Mouse (Mus musculus) Muller cell, postnatal 12 days (primary cell): Measurements from ENCODE around the gene Ppib.

Experiments
- DNase-seq: peaks from one replicate; pipeline ENCODE4 v3.0.0-alpha.2; 2015; ENCODE audit errors: inconsistent ontology term

Gene Ppib

GRCm38 (mm10) chr9:66059583-66060307 is at the start of gene Ppib:
Ppib (plus strand) TSS chr9:66060222.
- DNase-seq: peak; percentile 99

GRCm38 (mm10) chr9:66020601-66021000 is 39.4 kb upstream of the Ppib start:
- DNase-seq: no peak

- no peak for DNase-seq
These were observed 21.9 kb upstream of the Ppib start for GRCm38 (mm10) chr9:66038082-66038481.

- no peak for DNase-seq
These were observed 21.4 kb upstream of the Ppib start for GRCm38 (mm10) chr9:66038581-66038980.

GRCm38 (mm10) chr9:66039290-66039689 is 20.7 kb upstream of the Ppib start:
- DNase-seq: no peak

- DNase-seq: no peak
These were observed 19.2 kb upstream of the Ppib start for GRCm38 (mm10) chr9:66040801-66041200.

GRCm38 (mm10) chr9:66042331-66042730 is 17.7 kb upstream of the Ppib start:
- no peak for DNase-seq

GRCm38 (mm10) chr9:66043241-66043640 is 16.8 kb upstream of the Ppib start:
- no peak for DNase-seq

GRCm38 (mm10) chr9:66049931-66050601 is 10.0 kb upstream of the Ppib start:
- no peak for DNase-seq

GRCm38 (mm10) chr9:66051493-66051892 is 8.5 kb upstream of the Ppib start:
- DNase-seq: no peak

GRCm38 (mm10) chr9:66052731-66053130 is 7.3 kb upstream of the Ppib start:
- no peak for DNase-seq

GRCm38 (mm10) chr9:66053620-66054019 is 6.4 kb upstream of the Ppib start:
- DNase-seq: no peak

- DNase-seq: no peak
These were observed 256 bp downstream of the Ppib start for GRCm38 (mm10) chr9:66060308-66060647.

- DNase-seq: no peak
These were observed 964 bp downstream of the Ppib start for GRCm38 (mm10) chr9:66060986-66061385.

- DNase-seq: no peak
These were observed 1.6 kb downstream of the Ppib start for GRCm38 (mm10) chr9:66061656-66062055.

- no peak for DNase-seq
These were observed 3.4 kb downstream of the Ppib start for GRCm38 (mm10) chr9:66063446-66063845.

- no peak for DNase-seq
These were observed 4.3 kb downstream of the Ppib start for GRCm38 (mm10) chr9:66064316-66064715.

GRCm38 (mm10) chr9:66066791-66067190 is 6.8 kb downstream of the Ppib start:
- DNase-seq: no peak

- peak; percentile 37 for DNase-seq
These were observed 7.5 kb downstream of the Ppib start for GRCm38 (mm10) chr9:66067542-66067941.

GRCm38 (mm10) chr9:66068056-66068455 is 8.0 kb downstream of the Ppib start:
- no peak for DNase-seq

GRCm38 (mm10) chr9:66068971-66069391 is 9.0 kb downstream of the Ppib start:
- DNase-seq: peak; percentile 42

- peak; percentile 86 for DNase-seq
These were observed 9.6 kb downstream of the Ppib start, which contains the start of gene Snx22 for GRCm38 (mm10) chr9:66069583-66069982. Snx22 (minus strand) TSS chr9:66069719.

- no peak for DNase-seq
These were observed 10.1 kb downstream of the Ppib start for GRCm38 (mm10) chr9:66070151-66070550.
